Mouse (Mus musculus): Measurements from ENCODE around the gene Bglap. TPM values are rescaled to one million over a fixed set of nuclear protein-coding genes. Genes with fewer than 3 reads are reported as not detected.
"Not testable (repeated sequence)": the region's sequence is repeated elsewhere in the genome, so short reads cannot be mapped to it uniquely, and the experiment has no call there.

Gene Bglap
- total RNA-seq, 2 experiments from 2014 or later: 1.4 to 1.6 TPM

GRCm38 (mm10) chr3:88375750-88376626 is 8.3 kb downstream of the Bglap start:
- H3K27ac ChIP-seq; H3K4me3 ChIP-seq; intact Hi-C loops (cut with DNase I); DNase-seq (ENCODE audit: extremely low spot score in 1 of 2, low spot score in 2 of 2): not testable (repeated sequence)

DNA sequence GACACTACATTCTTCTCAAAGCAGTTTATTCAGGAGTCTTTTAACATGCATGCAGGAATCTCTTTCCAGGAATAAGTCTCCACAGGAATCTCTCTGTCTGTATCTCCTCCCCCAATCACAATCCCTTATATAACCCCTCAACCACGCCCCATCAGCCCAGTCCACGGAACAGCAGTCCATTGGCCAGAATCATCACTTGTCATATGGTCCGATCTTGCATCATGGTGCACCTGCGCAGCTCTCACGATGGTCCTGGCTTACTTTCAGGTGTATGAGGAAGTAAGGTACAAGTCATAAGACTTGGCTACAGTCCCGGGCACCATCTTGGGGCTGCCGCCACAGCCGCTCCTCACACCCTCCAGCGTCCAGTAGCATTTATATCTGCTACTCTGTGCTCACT is 11.6 kb downstream of the Bglap start, which contains the start of gene Bglap3:
Bglap3 (minus strand) TSS at position 101 of the 400 bp plus-strand sequence.
- intact Hi-C loops (cut with DNase I); DNase-seq (ENCODE audit: extremely low spot score in 1 of 2, low spot score in 2 of 2); H3K4me3 ChIP-seq; H3K27ac ChIP-seq: not testable (repeated sequence)

GRCm38 (mm10) chr3:88368511-88368910 is 15.8 kb downstream of the Bglap start:
- intact Hi-C loops (cut with DNase I): not testable (repeated sequence)

DNA sequence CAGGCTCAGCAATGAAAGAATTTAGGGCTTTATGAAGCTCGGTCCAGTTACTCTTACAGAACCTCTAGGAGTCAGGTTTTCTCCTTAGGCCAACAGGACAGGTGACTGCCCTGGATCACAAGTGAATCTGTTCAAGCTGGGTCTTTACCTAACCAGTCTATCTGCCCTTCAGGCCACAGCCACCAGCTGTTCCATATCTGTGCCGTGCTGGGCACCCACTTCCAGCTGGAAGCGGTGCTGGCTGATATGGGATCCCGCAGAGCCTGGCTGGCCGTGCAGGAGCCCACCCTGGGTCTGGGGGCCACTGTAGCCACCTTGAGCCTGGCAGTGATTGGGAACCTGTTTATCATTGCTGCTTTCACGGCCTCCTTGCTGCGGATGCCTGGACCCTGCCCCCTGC is 16.7 kb downstream of the Bglap start:
- H3K4me3 ChIP-seq; H3K27ac ChIP-seq; intact Hi-C loops (cut with DNase I); DNase-seq (ENCODE audit: extremely low spot score in 1 of 2, low spot score in 2 of 2): not testable (repeated sequence)

More at GRCm38 (mm10) chr3:88368511-88368910, 15.8 kb downstream of the Bglap start:
- not testable (repeated sequence) for H3K27ac ChIP-seq; H3K4me3 ChIP-seq; DNase-seq (ENCODE audit: extremely low spot score in 1 of 2, low spot score in 2 of 2)

GRCm38 (mm10) chr3:88366830-88367428 is 17.3 kb downstream of the Bglap start:
- H3K27ac ChIP-seq; intact Hi-C loops (cut with DNase I): not testable (repeated sequence)
- peak; percentile 60 to 70 for DNase-seq (ENCODE audit: extremely low spot score in 1 of 2, low spot score in 2 of 2)
- peak overlapping the region; percentile 34 for H3K4me3 ChIP-seq

DNA sequence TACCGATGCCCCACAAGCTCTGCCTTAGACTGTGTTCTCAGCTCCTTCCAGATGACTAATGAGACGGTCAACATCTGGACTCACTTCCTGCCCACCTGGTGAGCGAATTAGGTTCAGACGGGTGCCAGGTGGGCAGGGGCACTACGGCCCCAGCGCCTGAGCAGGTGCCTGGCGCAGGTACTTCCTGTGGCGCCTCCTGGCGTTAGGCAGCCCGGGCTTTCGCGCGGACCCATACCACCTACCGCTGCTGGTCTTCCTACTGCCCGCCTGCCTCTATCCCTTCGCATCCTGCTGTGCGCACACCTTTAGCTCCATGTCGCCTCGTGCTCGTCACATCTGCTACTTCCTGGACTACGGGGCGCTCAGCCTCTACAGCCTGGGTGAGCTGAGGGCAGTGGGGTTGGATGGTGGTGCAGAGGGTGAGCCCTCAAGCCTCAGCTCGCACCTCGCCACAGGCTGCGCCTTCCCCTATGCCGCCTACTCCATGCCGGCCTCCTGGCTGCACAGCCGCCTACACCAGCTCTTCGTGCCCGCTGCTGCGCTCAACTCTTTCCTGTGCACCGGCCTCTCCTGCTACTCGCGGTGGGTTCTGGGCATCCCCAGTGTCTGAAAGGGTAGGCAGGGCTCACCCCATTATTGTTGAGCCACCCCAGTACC is 18.4 kb downstream of the Bglap start:
- Histone ChIP-seq H3K27ac (no peak overlapping the region), H3K4me3 (no peak overlapping the region)
- TF ChIP-seq CTCF (IDR thresholded peaks at IDR 0.05): no peak; the same call in 1 of the 2 replicates
- peak in 1 of 2 experiments; percentile 46 for DNase-seq (ENCODE audit: extremely low spot score in 1 of 2, low spot score in 2 of 2)
- intact Hi-C loops (cut with DNase I): no loop called here

GRCm38 (mm10) chr3:88364337-88364736 is 19.9 kb downstream of the Bglap start, which contains the start of gene Paqr6:
Gene Paqr6, plus strand, starts transcription at chr3:88364584.
- H3K4me3 ChIP-seq: no peak within 1 kb of the TSS
- TF ChIP-seq CTCF (IDR thresholded peaks at IDR 0.05): no peak
- intact Hi-C loops (cut with DNase I): no loop called here
- peak; percentile 43 to 54 for DNase-seq (ENCODE audit: extremely low spot score in 1 of 2, low spot score in 2 of 2)
- H3K27ac ChIP-seq: peak within 1 kb of the TSS; percentile 68

DNA sequence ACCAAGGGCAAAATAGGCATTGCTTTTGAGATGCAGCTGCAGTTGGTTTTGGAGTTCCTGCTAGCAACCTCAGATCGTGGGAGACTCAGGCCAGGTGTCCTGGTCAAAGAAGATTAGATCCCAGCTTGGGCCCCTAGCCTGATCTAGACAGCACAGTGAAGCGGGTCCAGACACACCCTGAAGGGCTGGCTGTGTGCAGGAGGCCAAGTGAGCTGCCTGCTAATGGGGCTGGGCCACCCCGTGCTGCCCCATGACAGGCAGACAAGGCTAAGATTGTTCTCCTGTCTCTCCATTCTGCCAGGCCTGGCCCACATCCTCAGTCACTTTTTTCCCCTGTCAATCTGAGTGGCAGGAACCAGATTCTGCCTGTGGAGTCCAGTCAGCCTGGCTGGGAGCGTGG is 20.6 kb downstream of the Bglap start:
- TF ChIP-seq CTCF (IDR thresholded peaks at IDR 0.05): no peak
- intact Hi-C loops (cut with DNase I): no loop called here
- peak overlapping the region; percentile 68 for H3K27ac ChIP-seq
- peak in 1 of 2 experiments; percentile 54 for DNase-seq (ENCODE audit: extremely low spot score in 1 of 2, low spot score in 2 of 2)
- no peak overlapping the region for H3K4me3 ChIP-seq

GRCm38 (mm10) chr3:88361612-88362313 is 22.5 kb downstream of the Bglap start:
- Histone ChIP-seq H3K4me3 (no peak overlapping the region), H3K27ac (peak overlapping the region; percentile 71; the same call in 1 of the 2 replicates)
- no peak for TF ChIP-seq CTCF (IDR thresholded peaks at IDR 0.05)
- intact Hi-C loops (cut with DNase I): no loop called here
- no peak for DNase-seq (ENCODE audit: extremely low spot score in 1 of 2, low spot score in 2 of 2)

- intact Hi-C loops (cut with DNase I): no loop called here
- H3K4me3 ChIP-seq: no peak overlapping the region
- TF ChIP-seq CTCF (IDR thresholded peaks at IDR 0.05): no peak
- H3K27ac ChIP-seq: peak overlapping the region; percentile 71; the same call in 1 of the 2 replicates
- no peak for DNase-seq (ENCODE audit: extremely low spot score in 1 of 2, low spot score in 2 of 2)
Measured at GRCm38 (mm10) chr3:88361096-88361495, 23.2 kb downstream of the Bglap start.

DNA sequence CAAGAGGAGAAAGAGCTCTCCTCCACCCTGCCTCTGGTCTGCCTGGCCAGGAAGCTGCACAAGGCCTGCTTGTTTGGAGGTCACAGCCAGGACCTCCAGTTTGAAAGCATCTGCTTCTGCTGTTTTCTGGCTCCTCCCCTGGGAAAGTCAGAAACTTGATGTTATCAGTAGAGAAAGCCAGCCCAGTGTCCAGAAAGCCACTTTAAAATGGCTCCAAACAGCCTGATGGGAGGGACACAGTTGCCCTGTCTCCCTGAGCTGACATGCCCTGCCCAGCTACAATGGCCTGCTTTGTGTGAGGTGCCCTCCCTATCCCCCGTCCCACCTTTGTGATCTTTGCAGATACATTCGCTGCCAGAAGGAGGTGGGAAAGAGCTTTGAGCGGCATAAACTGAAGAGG is 24.3 kb downstream of the Bglap start:
- Histone ChIP-seq H3K4me3 (no peak overlapping the region), H3K27ac (peak overlapping the region; percentile 3)
- no peak for DNase-seq (ENCODE audit: extremely low spot score in 1 of 2, low spot score in 2 of 2)
- intact Hi-C loops (cut with DNase I): no loop called here
- TF ChIP-seq CTCF (IDR thresholded peaks at IDR 0.05): no peak
